Mouse (Mus musculus): ENCODE measurements at regions not wholly inside any gene's neighbourhood (a gene's known extent, or its start where the extent isn't known, plus 50 kb on each side); places are given as distances from the start of the nearest gene placed in this dataset.

- no peak for TF ChIP-seq CTCF (IDR thresholded peaks at IDR 0.05; ENCODE audit: borderline replicate concordance, extremely low read depth, insufficient read depth, insufficient read length)
- no peak for TF ChIP-seq POLR2A (IDR thresholded peaks at IDR 0.05; ENCODE audit: borderline replicate concordance, extremely low read depth, insufficient read depth, insufficient read length, poor library complexity, severe bottlenecking)
Measured at GRCm38 (mm10) chr1:121074569-121074968, 257.8 kb downstream of the Insig2 start.
